Mouse (Mus musculus) ES-Bruce4 (cell line): ENCODE measurements around the gene Aak1.

Source experiments
- CTCF ChIP-seq: IDR thresholded peaks from one replicate; pipeline ENCODE4 v1.8.1; 2011; ENCODE audit warnings: low read depth, low read length
- EP300 ChIP-seq: IDR thresholded peaks from 2 replicates; pipeline ENCODE4 v1.6.1; 2011; ENCODE audit warnings: low read depth, low read length; ENCODE audit not compliant: insufficient read depth
- POLR2A ChIP-seq: IDR thresholded peaks from one replicate; pipeline ENCODE4 v1.8.1; 2011; ENCODE audit warnings: low read length; ENCODE audit not compliant: insufficient read depth

GRCm38 (mm10) chr6:86939797-86940196 lies 90.5 kb downstream of the Aak1 start:
- TF ChIP-seq CTCF (no peak), POLR2A (no peak), EP300 (no peak)
